Comparison of ENCODE assay signal across 12 mouse cellular contexts in genomic region chr19:22354037-22354541, GRCm38 (mm10).
DNase-seq lines count a peak whose midpoint lies in the region; ATAC-seq and TF ChIP-seq lines count a peak whose summit lies in the region.
"Had no signal": no experiment of that assay in that cellular context is flagged by ENCODE, and none has a peak within 500 bp of the region (broad histone marks: within the 10 kb centered on the region; RNA-seq: fewer than 3 reads in every experiment).

No protein-coding gene starts in this region.

- DNase-seq in cerebellum, adult 9-11 months: peak; percentile 32
- no peak for DNase-seq in cerebellum, adult 8-10 months
- peak; percentile 12 to 15 for DNase-seq in left cerebral cortex, postnatal 36 days (ENCODE audit: low spot score in 2 of 2)
- no peak for DNase-seq in left cerebral cortex, adult 11 months (ENCODE audit: low spot score)
- DNase-seq in midbrain, postnatal 0 days (ENCODE audit: low spot score): peak; percentile 41
- DNase-seq in urinary bladder, adult 2 months (ENCODE audit: low spot score): no peak
- DNase-seq: adrenal gland, postnatal 10 days; embryo, embryonic 11 days; heart, adult 11 months had no signal

- no peaks in the 10 kb centered on the region for H3K9me3 ChIP-seq in forebrain, embryonic 12.5 days
- H3K9me3 ChIP-seq in midbrain, postnatal 0 days (ENCODE audit: low read length): no peaks in the 10 kb centered on the region
- H3K9me3 ChIP-seq: liver, embryonic 12.5 days had no signal

- intact Hi-C loops in left cerebral cortex, postnatal 36 days (cut with DNase I): no loop called here

- no peak overlapping the region for H3K4me3 ChIP-seq in forebrain, embryonic 12.5 days (replicated peaks)
- H3K4me3 ChIP-seq in midbrain, postnatal 0 days (ENCODE audit: low read depth, low read length): no peak overlapping the region
- H3K4me3 ChIP-seq: liver, embryonic 12.5 days had no signal

- H3K9ac ChIP-seq in forebrain, embryonic 12.5 days: no peak overlapping the region
- H3K9ac ChIP-seq in midbrain, postnatal 0 days (replicated peaks; ENCODE audit: low read length, poor library complexity, severe bottlenecking): no peak overlapping the region; the same call in 1 of the 2 replicates
- H3K9ac ChIP-seq: liver, embryonic 12.5 days had no signal

- no peak overlapping the region for H3K4me2 ChIP-seq in forebrain, embryonic 12.5 days
- H3K4me2 ChIP-seq in midbrain, postnatal 0 days (ENCODE audit: low read depth, low read length, poor library complexity, severe bottlenecking): peak overlapping the region; percentile 20; the same call in 1 of the 2 replicates
- H3K4me2 ChIP-seq: liver, embryonic 12.5 days had no signal

- H3K4me1 ChIP-seq in forebrain, embryonic 12.5 days: peaks cover 3% of the 10 kb centered on the region; the same call in 1 of the 2 replicates
- no peaks in the 10 kb centered on the region; the same call in 1 of the 2 replicates for H3K4me1 ChIP-seq in midbrain, postnatal 0 days (ENCODE audit: insufficient read depth, low read length)
- H3K4me1 ChIP-seq: liver, embryonic 12.5 days had no signal

- H3K27me3 ChIP-seq in forebrain, embryonic 12.5 days: no peaks in the 10 kb centered on the region
- no peaks in the 10 kb centered on the region for H3K27me3 ChIP-seq in midbrain, postnatal 0 days (ENCODE audit: insufficient read depth, low read length)
- H3K27me3 ChIP-seq: liver, embryonic 12.5 days had no signal

- ATAC-seq in forebrain, embryonic 12.5 days (ENCODE audit: low FRiP score): peak; percentile 41; the same call in 1 of the 2 replicates
- ATAC-seq in midbrain, postnatal 0 days (ENCODE audit: low FRiP score): peak; percentile 41; the same call in 1 of the 2 replicates
- ATAC-seq in megakaryocyte progenitor cell, adult 5-6 weeks (replicated peaks; ENCODE audit: poor library complexity): no peak
- ATAC-seq: liver, embryonic 12.5 days had no signal

- no peak for TF ChIP-seq CTCF in midbrain, postnatal 0 days (IDR thresholded peaks at IDR 0.05)

- no peaks in the 10 kb centered on the region for H3K36me3 ChIP-seq in forebrain, embryonic 12.5 days (replicated peaks)
- no peaks in the 10 kb centered on the region for H3K36me3 ChIP-seq in midbrain, postnatal 0 days (ENCODE audit: insufficient read depth, low read length)
- H3K36me3 ChIP-seq: liver, embryonic 12.5 days had no signal

- H3K27ac ChIP-seq in forebrain, embryonic 12.5 days: no peak overlapping the region
- H3K27ac ChIP-seq in midbrain, postnatal 0 days (ENCODE audit: low read depth, low read length): no peak overlapping the region
- H3K27ac ChIP-seq: liver, embryonic 12.5 days had no signal

- WGBS in forebrain, embryonic 12.5 days: 80% methylated on average over 14 of the region's 14 CpGs
- 60% methylated on average over 14 of the region's 14 CpGs for WGBS in midbrain, postnatal 0 days

Comparison
In these comparisons a context has a peak if more than half of its experiments do, and no peak if none do; other contexts are left out.
1. DNase-seq: peak in cerebellum, adult 9-11 months (single experiment), left cerebral cortex, postnatal 36 days (2 of 2) and midbrain, postnatal 0 days (single experiment); none in cerebellum, adult 8-10 months (single experiment), left cerebral cortex, adult 11 months (single experiment) and urinary bladder, adult 2 months (single experiment).